Mouse (Mus musculus) ES-E14 (cell line): ENCODE data around the gene S100a7a. TPM values are rescaled to one million over a fixed set of nuclear protein-coding genes. Genes with fewer than 3 reads are reported as not detected.

Experiments used
- DNase-seq: peaks from one replicate; pipeline ENCODE4 v3.0.0-alpha.2; 2013; ENCODE audit warnings: low read depth, low spot score
- H3K27ac ChIP-seq: 2 replicates; pipeline ENCODE4 v1.5.1; 2012; ENCODE audit warnings: low read depth, mild to moderate bottlenecking, low read length, moderate library complexity, mixed read lengths; ENCODE audit not compliant: poor library complexity, insufficient read depth, severe bottlenecking
- H3K36me3 ChIP-seq: 2 replicates; pipeline ENCODE4 v1.6.1; 2012; ENCODE audit warnings: mild to moderate bottlenecking, low read length, moderate library complexity, mixed read lengths; ENCODE audit not compliant: control insufficient read depth, poor library complexity, insufficient read depth, severe bottlenecking
- H3K4me1 ChIP-seq, 2 experiments: fragments of 150-350 bp in 1 of 2; sonication (generic) in 1 of 2; 2 replicates each; pipeline ENCODE4 v1.6.1; 2012; ENCODE audit warnings: low read length in 2 of 2, mild to moderate bottlenecking in 1 of 2, mixed read lengths in 1 of 2; ENCODE audit not compliant: control insufficient read depth in 2 of 2, insufficient read depth in 2 of 2, poor library complexity in 1 of 2
- H3K4me3 ChIP-seq, 2 experiments: fragments of 150-350 bp in 1 of 2; sonication (generic) in 1 of 2; 2 replicates each; pipeline ENCODE4 v1.5.1; 2012; ENCODE audit warnings: low read length in 2 of 2, low read depth in 1 of 2, mild to moderate bottlenecking in 1 of 2, mixed read lengths in 1 of 2; ENCODE audit not compliant: insufficient read depth in 1 of 2, poor library complexity in 1 of 2, severe bottlenecking in 1 of 2
- H3K9ac ChIP-seq: 2 replicates; pipeline ENCODE4 v1.6.1; 2012; ENCODE audit warnings: low read depth, mild to moderate bottlenecking, low read length, mixed read lengths; ENCODE audit not compliant: poor library complexity, insufficient read depth, severe bottlenecking
- H3K9me3 ChIP-seq: fragments of 150-350 bp; sonication (generic); 2 replicates; pipeline ENCODE4 v1.6.1; 2012; ENCODE audit warnings: low read depth, mild to moderate bottlenecking, low read length; ENCODE audit not compliant: control insufficient read depth, insufficient read depth
- CHD2 ChIP-seq: IDR thresholded peaks from 2 replicates; pipeline ENCODE4 v1.6.1; 2014; ENCODE audit warnings: mild to moderate bottlenecking, low read depth, low read length, inconsistent platforms
- HCFC1 ChIP-seq: IDR thresholded peaks from 2 replicates; pipeline ENCODE4 v1.6.1; 2012; ENCODE audit warnings: low read length, inconsistent platforms, borderline replicate concordance; ENCODE audit not compliant: insufficient read depth
- MAFK ChIP-seq: IDR thresholded peaks from 2 replicates; pipeline ENCODE4 v1.6.1; 2014; ENCODE audit warnings: mild to moderate bottlenecking, low read depth, low read length, inconsistent platforms; ENCODE audit not compliant: insufficient read depth
- ZC3H11A ChIP-seq: IDR thresholded peaks from 2 replicates; pipeline ENCODE4 v1.6.1; 2012; ENCODE audit warnings: low read depth, mild to moderate bottlenecking, inconsistent platforms, low read length, borderline replicate concordance
- ZNF384 ChIP-seq: IDR thresholded peaks from 2 replicates; pipeline ENCODE4 v1.6.1; 2012; ENCODE audit warnings: low read depth, low read length, inconsistent platforms
- in situ Hi-C, 2 experiments: fragments of 600-800 bp; cut with MboI; formaldehyde crosslinking; loops; one replicate each; pipeline ENCODE4 v1.15.1; 2025; ENCODE audit warnings: low sequenced_read_pairs in 2 of 2, inconsistent platforms in 1 of 2; ENCODE audit not compliant: unreplicated experiment in 2 of 2
- total RNA-seq: library from RNA; depleted of rRNA; stranded (reverse); fragments of 300-350 nt; gene quantifications from 2 replicates; pipeline ENCODE4 v1.2.3, GENCODE M21; 2012

S100a7a gene
- total RNA-seq, 1 experiment = 1.1 TPM

- no peak for DNase-seq
- no peak overlapping the region for H3K4me3 ChIP-seq
- H3K27ac ChIP-seq = no peak overlapping the region
- no peak for TF ChIP-seq HCFC1
- TF ChIP-seq ZC3H11A = no peak
- TF ChIP-seq ZNF384 = no peak
- no peak for TF ChIP-seq CHD2
- TF ChIP-seq MAFK = no peak
- H3K4me1 ChIP-seq = peaks cover 0 to 15% of the 10 kb centered on the region in 2 experiments; a peak in 1 of 4 replicates
- no peaks in the 10 kb centered on the region for H3K36me3 ChIP-seq
- no peak overlapping the region for H3K9ac ChIP-seq
- H3K9me3 ChIP-seq = no peaks in the 10 kb centered on the region
- in situ Hi-C loops = no loop called here
Observed at GRCm38 (mm10) chr3:90614611-90615251, 39.1 kb upstream of the S100a7a start.

DNA sequence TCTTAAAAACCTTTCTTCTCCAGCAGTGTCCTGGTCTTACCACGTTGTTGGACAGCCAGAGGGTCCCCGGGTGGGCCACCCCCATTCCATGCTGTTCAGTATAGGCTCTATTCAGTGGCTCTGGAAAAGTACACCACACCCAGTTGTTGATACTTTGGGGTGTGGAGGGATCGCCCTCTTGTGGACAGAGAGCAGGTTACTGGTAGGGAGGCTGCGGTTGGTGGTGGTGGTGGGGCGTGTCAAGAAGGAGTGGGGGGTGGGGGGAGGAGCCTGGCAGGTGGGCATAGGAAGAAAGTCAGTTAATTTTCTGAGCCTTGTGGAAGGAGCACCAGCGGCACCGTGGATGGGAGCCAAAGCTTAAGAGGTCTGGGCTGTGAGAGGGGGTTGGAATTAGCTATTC lies 38.4 kb upstream of the S100a7a start:
- in situ Hi-C loops = no loop called here
- Histone ChIP-seq H3K9me3 (no peaks in the 10 kb centered on the region), H3K27ac (no peak overlapping the region), H3K9ac (no peak overlapping the region), H3K4me3 (no peak overlapping the region), H3K36me3 (no peaks in the 10 kb centered on the region), H3K4me1 (peaks cover 0 to 15% of the 10 kb centered on the region in 2 experiments; a peak in 1 of 4 replicates)
- TF ChIP-seq ZNF384 (no peak), ZC3H11A (peak; percentile 45; the same call in 1 of the 2 replicates)
- DNase-seq = peak; percentile 70

DNA sequence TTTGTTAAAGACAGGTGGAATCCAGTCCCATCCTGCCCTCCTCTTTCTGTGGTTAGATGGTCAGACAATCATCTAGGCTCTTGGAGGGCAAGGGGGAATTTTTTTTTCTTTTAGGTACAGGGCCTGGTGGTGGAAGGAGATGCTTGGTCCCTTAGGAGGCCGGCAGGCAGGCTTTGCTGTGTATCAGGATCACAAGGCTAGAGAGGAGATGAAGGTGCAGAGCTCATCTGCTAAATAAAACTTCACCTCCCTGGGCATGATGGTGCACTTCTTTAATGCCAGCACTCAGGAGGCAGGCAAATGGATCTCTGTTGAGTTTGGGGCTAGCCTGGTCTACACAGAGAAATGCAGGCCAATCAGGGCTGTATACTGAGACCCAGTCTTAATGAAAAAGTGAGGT lies 37.9 kb upstream of the S100a7a start:
- H3K4me1 ChIP-seq = peaks cover 0 to 15% of the 10 kb centered on the region in 2 experiments; a peak in 1 of 4 replicates
- no peak overlapping the region for H3K27ac ChIP-seq
- H3K4me3 ChIP-seq = no peak overlapping the region
- H3K9ac ChIP-seq = no peak overlapping the region
- H3K9me3 ChIP-seq = no peaks in the 10 kb centered on the region
- DNase-seq = no peak
- in situ Hi-C loops = no loop called here
- TF ChIP-seq MAFK = no peak
- no peak for TF ChIP-seq HCFC1
- no peak for TF ChIP-seq CHD2
- TF ChIP-seq ZNF384 = no peak
- TF ChIP-seq ZC3H11A = no peak
- no peaks in the 10 kb centered on the region for H3K36me3 ChIP-seq

DNA sequence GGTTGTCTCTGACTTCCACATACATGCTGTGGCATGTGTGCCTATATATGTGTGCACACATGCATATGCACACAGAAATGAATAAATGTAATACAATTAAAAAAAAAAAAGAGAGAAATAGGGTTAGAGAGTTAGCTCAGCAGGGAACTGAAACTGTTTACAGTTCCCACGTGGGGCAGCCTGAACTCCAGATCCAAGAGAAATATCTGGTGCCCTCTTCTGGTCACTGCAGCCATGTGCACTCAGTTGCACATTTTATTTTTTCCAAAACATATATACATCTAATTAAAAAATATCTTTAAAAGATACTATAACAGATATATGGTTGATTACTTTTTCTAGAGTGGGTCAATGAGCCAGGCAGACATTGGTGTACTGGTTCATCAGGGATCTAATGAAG lies 36.2 kb upstream of the S100a7a start:
- peaks cover 0 to 11% of the 10 kb centered on the region in 2 experiments; a peak in 1 of 4 replicates for H3K4me1 ChIP-seq
- H3K36me3 ChIP-seq = no peaks in the 10 kb centered on the region
- DNase-seq = no peak
- in situ Hi-C loops = no loop called here
- no peak overlapping the region for H3K4me3 ChIP-seq
- TF ChIP-seq ZNF384 (no peak), CHD2 (no peak), HCFC1 (no peak), MAFK (no peak), ZC3H11A (no peak)
- H3K27ac ChIP-seq = no peak overlapping the region
- no peaks in the 10 kb centered on the region for H3K9me3 ChIP-seq
- no peak overlapping the region for H3K9ac ChIP-seq

GRCm38 (mm10) chr3:90621552-90621951 lies 32.3 kb upstream of the S100a7a start:
- in situ Hi-C loops = no loop called here
- TF ChIP-seq HCFC1 (no peak), ZC3H11A (no peak), CHD2 (no peak), MAFK (no peak), ZNF384 (no peak)
- H3K4me1 ChIP-seq = no peaks in the 10 kb centered on the region
- H3K4me3 ChIP-seq = no peak overlapping the region
- no peaks in the 10 kb centered on the region for H3K9me3 ChIP-seq
- H3K36me3 ChIP-seq = no peaks in the 10 kb centered on the region
- H3K9ac ChIP-seq = no peak overlapping the region
- no peak overlapping the region for H3K27ac ChIP-seq
- DNase-seq = no peak
